Mouse (Mus musculus): Measurements from ENCODE around the gene Taf7l.

The Taf7l gene

DNA sequence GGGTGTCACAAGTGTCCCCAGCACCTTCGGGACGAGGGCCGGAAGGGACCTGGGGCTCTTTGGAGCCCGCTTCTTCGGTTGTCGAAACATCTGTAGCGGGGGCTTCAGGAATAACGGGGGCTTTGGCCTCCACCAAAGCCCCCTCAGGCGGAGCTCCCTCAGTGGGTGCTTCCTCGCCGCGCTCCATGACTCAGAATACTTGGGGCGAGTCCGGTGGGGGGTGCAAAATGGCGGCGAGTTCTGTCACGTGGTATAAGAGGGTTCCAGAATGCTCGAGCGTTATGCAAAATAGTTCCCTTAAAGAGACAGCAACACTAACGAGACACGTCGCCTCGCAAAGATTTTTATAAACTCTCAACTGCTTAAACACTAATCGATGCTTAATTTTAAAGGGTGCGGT lies at the start of gene Taf7l:
Gene Taf7l, minus strand, starts transcription at position 201 of the 400 bp plus-strand sequence.
- no peak for DNase-seq (ENCODE audit: extremely low spot score)

DNA sequence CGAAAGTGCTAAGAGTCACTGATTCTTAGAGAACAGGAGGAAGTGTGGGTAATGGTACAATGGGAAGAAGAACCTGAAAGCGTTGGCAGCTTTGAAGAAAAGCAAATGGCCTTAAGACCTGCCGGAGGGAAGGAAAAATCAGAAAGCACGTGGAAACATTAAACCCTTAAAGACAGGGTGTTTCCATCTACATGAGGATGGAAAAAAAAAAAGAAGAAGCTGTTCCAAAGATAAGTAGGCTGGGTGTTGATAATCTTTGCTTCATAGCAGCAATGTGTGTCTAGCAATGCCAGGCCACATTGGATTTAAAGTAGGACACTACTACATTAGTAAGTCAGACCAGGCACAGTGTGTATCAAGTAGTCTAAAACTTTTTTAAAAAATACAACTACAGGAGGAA lies 49.0 kb upstream of the Taf7l start:
- DNase-seq (ENCODE audit: extremely low spot score), result no peak

DNA sequence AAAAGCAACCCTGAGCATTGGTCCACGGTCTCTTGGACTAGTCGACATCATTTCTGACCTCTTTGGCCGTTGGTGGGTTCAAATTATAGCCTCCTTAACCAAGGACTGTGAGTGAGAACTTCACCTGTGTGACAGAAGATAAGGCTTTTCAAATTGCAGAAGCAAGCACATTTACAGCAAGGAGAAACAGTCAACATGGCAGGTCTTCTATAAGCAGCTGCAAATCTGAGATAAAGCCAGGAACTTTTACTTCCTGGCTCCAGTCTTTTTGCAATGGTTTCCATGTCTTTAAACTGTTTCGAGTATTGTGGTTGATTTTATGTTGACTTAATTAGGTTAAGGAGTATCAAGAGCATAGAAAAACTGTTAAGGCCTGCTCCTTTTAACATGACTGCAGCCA lies 47.5 kb upstream of the Taf7l start:
- DNase-seq (ENCODE audit: extremely low spot score), result no peak

DNA sequence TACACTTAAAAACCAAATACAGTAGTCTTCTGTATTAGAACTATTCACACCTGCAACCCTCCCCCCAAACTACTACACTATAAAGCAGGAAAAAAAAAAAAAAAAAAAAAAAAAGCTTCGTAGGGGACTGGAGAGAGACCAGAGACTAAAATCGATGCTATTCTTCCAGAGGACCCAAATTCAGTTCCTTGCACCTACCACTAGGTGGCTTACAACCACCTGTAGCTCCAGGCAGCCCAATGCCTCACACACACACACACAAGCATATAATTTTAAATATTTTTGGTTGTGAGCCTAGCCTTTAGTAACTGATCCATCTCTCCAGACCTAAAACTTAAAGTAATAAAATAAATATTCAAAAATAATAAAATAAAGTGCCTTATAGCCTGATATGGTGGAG lies 33.2 kb upstream of the Taf7l start:
- no peak for DNase-seq (ENCODE audit: extremely low spot score)

DNA sequence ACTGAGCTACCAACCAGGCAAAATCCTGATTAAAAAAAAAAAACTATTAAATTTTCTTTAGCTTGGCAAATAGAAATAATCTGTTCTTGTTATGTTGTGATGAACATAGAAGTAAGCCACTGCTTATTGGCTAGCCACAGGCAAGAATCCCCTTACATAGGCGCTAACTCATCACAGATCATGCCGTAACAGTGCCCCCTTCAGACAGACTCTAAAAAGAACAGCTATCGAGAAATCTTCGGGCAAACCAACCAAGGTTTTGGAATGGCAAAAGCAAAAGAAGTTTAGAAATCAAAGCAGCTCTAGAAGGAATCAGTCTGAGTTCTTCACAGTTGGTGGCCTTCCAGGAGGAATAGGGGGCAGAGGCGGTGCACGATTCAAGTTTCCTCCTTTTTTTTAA lies 31.7 kb upstream of the Taf7l start:
- DNase-seq (ENCODE audit: extremely low spot score), result no peak

DNA sequence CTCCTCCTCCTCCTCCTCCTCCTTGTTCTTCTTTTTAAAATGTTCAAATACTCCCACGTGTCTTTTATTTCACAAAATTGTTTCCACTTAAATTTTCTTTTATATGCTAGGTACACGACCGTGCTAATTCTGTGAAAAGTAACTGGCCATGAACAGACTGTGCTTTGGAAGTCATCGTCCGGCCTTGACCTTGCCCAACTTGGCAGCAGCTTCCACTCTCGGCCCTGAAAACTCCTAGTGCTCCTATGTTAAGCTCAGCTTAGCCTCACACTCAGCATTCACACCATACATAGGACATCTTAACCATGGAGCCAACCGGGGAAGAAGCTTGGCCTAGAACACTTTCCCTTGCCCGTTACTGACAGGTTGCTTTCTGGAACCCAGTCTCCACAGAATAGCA lies 24.4 kb upstream of the Taf7l start:
- DNase-seq (ENCODE audit: extremely low spot score), result no peak

DNA sequence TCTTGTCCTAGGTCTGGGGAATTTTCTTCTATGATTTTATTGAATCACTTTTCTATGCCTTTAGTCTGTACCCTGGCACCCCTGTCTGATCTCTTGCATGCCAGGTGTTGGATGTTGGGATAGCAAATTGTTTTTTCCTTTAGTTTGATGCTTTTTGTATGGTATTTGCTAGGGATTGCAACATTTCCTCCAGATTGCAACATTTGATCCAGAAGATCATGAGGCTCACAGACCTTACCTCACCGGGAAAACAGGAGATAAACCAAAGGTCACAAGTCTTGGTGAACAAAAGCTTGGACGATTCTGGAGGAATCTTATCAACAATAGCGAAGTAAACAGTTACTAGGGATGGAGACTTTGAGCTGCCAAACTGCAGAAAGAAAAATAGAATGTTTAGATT lies 5.4 kb upstream of the Taf7l start:
- DNase-seq (ENCODE audit: extremely low spot score), result no peak

DNA sequence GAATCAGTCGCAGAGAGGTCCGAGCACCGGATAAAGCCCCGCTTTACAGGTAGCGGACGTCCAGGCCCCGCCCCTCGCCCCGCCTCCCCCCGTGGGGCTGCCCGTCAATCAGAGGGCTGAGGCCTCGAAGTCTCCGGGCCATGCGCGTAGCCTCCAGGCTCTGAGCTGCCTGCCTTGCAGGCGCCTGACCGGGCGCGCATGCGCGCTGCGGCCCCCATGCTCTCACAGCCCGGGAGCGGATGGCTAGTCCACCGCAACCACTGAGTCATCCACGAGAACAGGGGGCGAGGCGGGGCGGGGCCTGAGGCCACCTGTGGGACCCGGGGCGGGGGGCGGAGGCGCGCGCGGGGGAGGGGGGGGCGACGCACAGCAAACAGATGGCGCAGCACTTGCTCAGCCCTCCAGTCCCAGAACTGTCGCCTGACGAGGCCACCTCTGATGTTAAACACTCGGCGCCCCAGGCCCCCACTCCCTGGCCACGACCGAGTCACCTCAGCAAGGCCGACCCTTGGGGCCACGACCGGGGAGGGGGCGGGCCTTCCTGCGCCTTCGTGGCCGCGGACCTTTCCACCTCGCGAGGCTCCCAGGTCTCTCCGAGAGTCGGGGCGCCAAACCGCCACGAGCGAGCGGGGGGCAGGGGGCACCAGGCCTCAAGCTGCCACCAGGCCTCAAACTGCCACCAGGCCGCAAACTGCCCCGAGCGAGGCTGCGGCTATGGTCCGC lies 1.1 kb downstream of the Taf7l start:
- DNase-seq (ENCODE audit: extremely low spot score), result no peak

DNA sequence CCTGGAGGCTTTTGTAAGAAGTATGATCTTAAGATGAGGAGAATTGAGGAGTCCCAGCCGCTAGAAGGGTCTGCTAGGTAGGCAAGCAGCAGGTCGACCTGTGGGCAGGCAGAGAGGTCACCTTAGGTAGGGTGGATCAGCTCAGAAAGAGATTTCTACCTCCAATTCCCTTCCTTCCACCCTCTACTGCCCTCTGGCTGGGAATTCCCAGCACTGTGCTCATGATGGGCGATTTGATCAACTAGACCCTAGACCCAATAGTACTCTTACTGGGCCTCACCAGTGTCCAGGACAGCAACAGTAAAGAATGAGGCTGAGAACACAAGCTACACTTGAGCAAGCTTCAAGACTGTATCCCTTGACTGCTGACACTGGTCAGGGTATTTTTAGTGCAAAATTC lies 49.0 kb downstream of the Taf7l start:
- DNase-seq (ENCODE audit: extremely low spot score), result no peak

DNA sequence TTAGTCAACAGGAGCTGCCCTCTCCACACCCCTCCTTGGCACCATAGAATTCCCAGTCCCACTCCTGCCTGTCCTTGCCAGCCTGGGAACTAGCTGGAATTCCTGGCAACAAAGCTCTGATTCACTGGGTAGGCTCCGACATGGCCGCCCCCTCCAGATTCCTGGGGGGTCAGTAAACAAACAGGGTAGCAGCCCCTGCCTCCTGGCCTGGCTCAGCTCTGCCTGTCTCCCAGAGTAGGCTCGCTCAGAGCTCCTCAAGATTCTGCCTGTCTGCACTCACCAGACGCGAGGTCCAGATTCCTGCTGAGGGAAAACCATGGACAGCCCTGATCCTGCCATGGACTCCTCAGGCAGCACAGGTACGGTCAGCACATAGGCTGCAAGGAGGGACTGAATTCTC lies 49.5 kb downstream of the Taf7l start:
- no peak for DNase-seq (ENCODE audit: extremely low spot score)

DNA sequence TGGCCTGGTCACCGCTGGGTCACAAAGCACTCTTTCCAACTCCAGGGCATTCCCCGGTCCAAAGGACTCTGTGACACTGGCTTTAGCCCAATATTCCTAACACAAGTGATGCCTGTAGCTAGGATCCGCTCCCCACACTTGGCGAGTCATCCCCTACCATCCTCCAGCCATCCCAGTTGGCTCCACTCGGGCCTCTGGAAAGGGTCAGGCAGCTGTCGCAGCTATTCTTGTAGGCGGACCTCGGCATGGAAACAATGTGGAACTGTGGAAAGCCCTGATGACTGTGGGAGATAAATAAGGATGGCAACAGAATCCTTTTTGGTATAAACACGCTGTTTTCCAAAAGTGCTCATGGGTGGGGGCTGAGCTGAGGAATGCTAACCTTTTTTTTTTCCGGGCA lies 50.5 kb downstream of the Taf7l start:
- no peak for DNase-seq (ENCODE audit: extremely low spot score)

DNA sequence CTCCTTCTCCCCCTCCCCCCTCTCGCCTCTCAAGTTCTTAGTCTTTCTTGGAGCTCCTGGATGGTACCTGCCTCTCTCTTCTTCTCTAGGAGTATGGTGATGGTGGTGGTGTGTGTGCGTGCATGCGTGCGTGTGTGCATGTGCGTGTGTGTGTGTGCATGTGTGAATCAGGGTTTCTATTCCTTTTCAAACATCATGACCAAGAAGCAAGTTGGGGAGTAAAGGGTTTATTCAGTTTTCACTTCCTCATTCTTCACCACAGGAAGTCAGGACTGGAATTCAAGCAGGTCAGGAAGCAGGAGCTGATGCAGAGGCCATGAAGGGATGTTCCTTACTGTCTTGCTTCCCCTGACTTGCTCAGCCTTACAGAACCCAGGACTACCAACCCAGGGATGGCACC lies 52.0 kb downstream of the Taf7l start:
- DNase-seq (ENCODE audit: extremely low spot score), result no peak

DNA sequence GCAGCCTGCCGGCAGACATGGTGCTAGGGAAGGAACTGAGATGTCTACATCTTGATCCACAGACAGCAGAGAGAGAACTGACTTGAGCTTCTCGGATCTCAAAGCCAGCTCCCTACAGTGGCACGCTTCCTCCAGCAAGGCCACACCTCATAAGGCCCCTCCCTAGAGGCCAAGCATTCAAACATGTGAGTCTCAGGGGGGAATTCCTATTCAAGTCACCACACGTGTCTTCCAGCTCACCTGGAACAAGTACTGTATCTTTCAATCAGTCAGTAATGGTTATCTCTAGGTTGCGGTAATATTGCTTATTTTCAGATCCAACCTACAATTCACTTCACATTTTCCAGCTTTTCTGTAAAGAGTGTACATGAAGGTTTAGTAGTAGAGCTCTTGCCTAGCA lies 56.2 kb downstream of the Taf7l start:
- no peak for DNase-seq (ENCODE audit: extremely low spot score)

DNA sequence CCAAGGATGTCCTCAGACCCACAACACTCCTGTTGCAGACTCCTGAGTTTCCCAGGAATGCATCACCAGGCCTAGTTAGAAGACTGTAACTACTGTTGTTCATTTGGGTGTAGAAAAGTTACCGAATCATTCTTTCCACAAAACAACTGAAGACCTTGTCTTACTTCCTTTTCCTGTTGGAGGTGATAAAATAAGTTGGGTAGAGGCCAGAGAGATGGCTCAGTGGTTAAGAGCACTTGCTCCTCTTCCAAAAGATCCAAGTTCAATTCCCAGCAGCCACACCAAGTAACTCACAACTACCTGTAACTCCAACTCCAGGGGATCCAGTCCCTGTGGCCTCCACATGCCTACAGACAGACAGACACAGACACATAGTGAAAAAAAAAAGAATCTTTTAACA lies 64.2 kb downstream of the Taf7l start:
- no peak for DNase-seq (ENCODE audit: extremely low spot score)
